ENCODE assay signal across 18 mouse cellular contexts in genomic region chr10:12005889-12006288, GRCm38 (mm10).
DNase-seq lines count a peak whose midpoint lies in the region; ATAC-seq and TF ChIP-seq lines count a peak whose summit lies in the region.
"Had no signal": no experiment of that assay in that cellular context is flagged by ENCODE, and none has a peak within 500 bp of the region (broad histone marks: within the 10 kb centered on the region; RNA-seq: fewer than 3 reads in every experiment).

No protein-coding gene starts in this region.

- no peak for TF ChIP-seq EP300 in heart, adult 2 months (IDR thresholded peaks at IDR 0.05; ENCODE audit: insufficient read depth, low read depth, low read length)
- no peak for TF ChIP-seq EP300 in lung, postnatal 0 days (IDR thresholded peaks at IDR 0.05)
- TF ChIP-seq EP300 in stomach, postnatal 0 days (optimal IDR thresholded peaks at IDR 0.05), result no peak

- no peaks in the 10 kb centered on the region for H3K79me2 ChIP-seq in heart, adult 2 months (replicated peaks; ENCODE audit: control insufficient read depth, insufficient read depth, low read length)

- no peak overlapping the region for H3K4me2 ChIP-seq in lung, postnatal 0 days (replicated peaks; ENCODE audit: low read depth, low read length)
- H3K4me2 ChIP-seq in stomach, postnatal 0 days (replicated peaks; ENCODE audit: low read depth), result no peak overlapping the region
- H3K4me2 ChIP-seq: heart, embryonic 11.5 days; limb, embryonic 15.5 days; midbrain, embryonic 12.5 days; neural tube, embryonic 12.5 days had no signal

- no peak for ATAC-seq in lung, postnatal 0 days
- ATAC-seq in stomach, postnatal 0 days (ENCODE audit: low FRiP score, low TSS enrichment), result no peak

- TF ChIP-seq CTCF in heart, adult 2 months (IDR thresholded peaks at IDR 0.05), result peak; percentile 56
- TF ChIP-seq CTCF in lung, postnatal 0 days (IDR thresholded peaks at IDR 0.05), result peak; percentile 24
- peak; percentile 51 for TF ChIP-seq CTCF in stomach, postnatal 0 days (IDR thresholded peaks at IDR 0.05; ENCODE audit: low read depth)

- no peak overlapping the region for H3K27ac ChIP-seq in heart, adult 2 months
- no peak overlapping the region for H3K27ac ChIP-seq in heart, embryonic 10.5 days
- H3K27ac ChIP-seq in lung, postnatal 0 days (ENCODE audit: low read length), result no peak overlapping the region
- H3K27ac ChIP-seq in stomach, postnatal 0 days (replicated peaks), result no peak overlapping the region
- H3K27ac ChIP-seq: limb, embryonic 15.5 days; midbrain, embryonic 12.5 days; neural tube, embryonic 12.5 days had no signal

- H3K4me1 ChIP-seq in heart, adult 2 months (ENCODE audit: control insufficient read depth, insufficient read depth, low read length), result no peaks in the 10 kb centered on the region
- no peaks in the 10 kb centered on the region for H3K4me1 ChIP-seq in heart, embryonic 10.5 days
- no peaks in the 10 kb centered on the region for H3K4me1 ChIP-seq in lung, postnatal 0 days (ENCODE audit: insufficient read depth, low read depth, low read length)
- H3K4me1 ChIP-seq in stomach, postnatal 0 days (replicated peaks; ENCODE audit: control insufficient read depth, insufficient read depth), result no peaks in the 10 kb centered on the region
- H3K4me1 ChIP-seq: limb, embryonic 15.5 days; midbrain, embryonic 12.5 days; neural tube, embryonic 12.5 days had no signal

- 40% methylated on average over 1 of the region's 1 CpGs for WGBS in heart, adult 2 months
- 47% methylated on average over 1 of the region's 1 CpGs for WGBS in heart, embryonic 10.5 days
- WGBS in lung, postnatal 0 days, result 38% methylated on average over 1 of the region's 1 CpGs
- 39% methylated on average over 1 of the region's 1 CpGs for WGBS in stomach, postnatal 0 days

- TF ChIP-seq POLR2A in heart, adult 2 months (IDR thresholded peaks at IDR 0.05; ENCODE audit: insufficient read depth, low read depth, low read length), result no peak

- H3K36me3 ChIP-seq in heart, adult 2 months (ENCODE audit: control insufficient read depth, insufficient read depth, low read length), result no peaks in the 10 kb centered on the region
- no peaks in the 10 kb centered on the region for H3K36me3 ChIP-seq in heart, embryonic 10.5 days
- no peaks in the 10 kb centered on the region for H3K36me3 ChIP-seq in lung, postnatal 0 days (ENCODE audit: insufficient read depth, low read length)
- H3K36me3 ChIP-seq in stomach, postnatal 0 days (ENCODE audit: control insufficient read depth, insufficient read depth, low read length), result no peaks in the 10 kb centered on the region
- H3K36me3 ChIP-seq: limb, embryonic 15.5 days; midbrain, embryonic 12.5 days; neural tube, embryonic 12.5 days had no signal

- H3K27me3 ChIP-seq in heart, adult 2 months (ENCODE audit: control insufficient read depth, insufficient read depth, low read length), result no peaks in the 10 kb centered on the region
- no peaks in the 10 kb centered on the region for H3K27me3 ChIP-seq in heart, embryonic 10.5 days (ENCODE audit: insufficient read depth, poor library complexity, severe bottlenecking)
- no peaks in the 10 kb centered on the region for H3K27me3 ChIP-seq in lung, postnatal 0 days (replicated peaks; ENCODE audit: insufficient read depth, low read length)
- H3K27me3 ChIP-seq in stomach, postnatal 0 days (ENCODE audit: control insufficient read depth, insufficient read depth, low read length), result no peaks in the 10 kb centered on the region
- H3K27me3 ChIP-seq: limb, embryonic 15.5 days; midbrain, embryonic 12.5 days; neural tube, embryonic 12.5 days had no signal

- intact Hi-C loops in heart, adult 2 months (cut with DNase I), result loop anchor here (2.0 to 10.0 kb wide), 3 partner anchors 209 to 609 kb away; no protein-coding TSS in a partner anchor

- no peak overlapping the region for H3K4me3 ChIP-seq in heart, adult 2 months
- no peak overlapping the region for H3K4me3 ChIP-seq in heart, embryonic 10.5 days
- H3K4me3 ChIP-seq in lung, postnatal 0 days (ENCODE audit: low read depth, low read length), result no peak overlapping the region
- no peak overlapping the region for H3K4me3 ChIP-seq in stomach, postnatal 0 days (ENCODE audit: low read depth, low read length)
- H3K4me3 ChIP-seq: limb, embryonic 15.5 days; midbrain, embryonic 12.5 days; neural tube, embryonic 12.5 days had no signal

- H3K9ac ChIP-seq in heart, adult 2 months (ENCODE audit: low read depth, low read length), result no peak overlapping the region
- no peak overlapping the region for H3K9ac ChIP-seq in lung, postnatal 0 days (replicated peaks; ENCODE audit: low read depth)
- H3K9ac ChIP-seq in stomach, postnatal 0 days (ENCODE audit: low read length), result no peak overlapping the region
- H3K9ac ChIP-seq: limb, embryonic 15.5 days; midbrain, embryonic 12.5 days; neural tube, embryonic 12.5 days had no signal

- no peak for DNase-seq in heart, adult 2 months
- DNase-seq in heart, embryonic 10.5 days (ENCODE audit: low spot score), result no peak
- no peak for DNase-seq in lung, postnatal 0 days (ENCODE audit: low spot score)
- no peak for DNase-seq in lung, postnatal 36 days
- peak; percentile 64 for DNase-seq in NIH3T3 (ENCODE audit: low read depth)
- no peak for DNase-seq in stomach, postnatal 0 days (ENCODE audit: low spot score)
- DNase-seq in neural tube, embryonic 10.5 days (ENCODE audit: extremely low spot score, low spot score), result no peak
- DNase-seq: adrenal gland, postnatal 36 days; cerebellum, adult 11 months; heart, postnatal 36 days; kidney, adult 11 months; kidney, postnatal 4 days; lung, postnatal 14 days; thymus, postnatal 25 days had no signal

- no peaks in the 10 kb centered on the region for H3K9me3 ChIP-seq in heart, embryonic 10.5 days
- no peaks in the 10 kb centered on the region for H3K9me3 ChIP-seq in lung, postnatal 0 days (ENCODE audit: low read length)
- no peaks in the 10 kb centered on the region for H3K9me3 ChIP-seq in stomach, postnatal 0 days (ENCODE audit: control insufficient read depth, low read length)
- H3K9me3 ChIP-seq: limb, embryonic 15.5 days; midbrain, embryonic 12.5 days; neural tube, embryonic 12.5 days had no signal
